Mouse (Mus musculus): ENCODE data around the gene Gprc5b.

DNA sequence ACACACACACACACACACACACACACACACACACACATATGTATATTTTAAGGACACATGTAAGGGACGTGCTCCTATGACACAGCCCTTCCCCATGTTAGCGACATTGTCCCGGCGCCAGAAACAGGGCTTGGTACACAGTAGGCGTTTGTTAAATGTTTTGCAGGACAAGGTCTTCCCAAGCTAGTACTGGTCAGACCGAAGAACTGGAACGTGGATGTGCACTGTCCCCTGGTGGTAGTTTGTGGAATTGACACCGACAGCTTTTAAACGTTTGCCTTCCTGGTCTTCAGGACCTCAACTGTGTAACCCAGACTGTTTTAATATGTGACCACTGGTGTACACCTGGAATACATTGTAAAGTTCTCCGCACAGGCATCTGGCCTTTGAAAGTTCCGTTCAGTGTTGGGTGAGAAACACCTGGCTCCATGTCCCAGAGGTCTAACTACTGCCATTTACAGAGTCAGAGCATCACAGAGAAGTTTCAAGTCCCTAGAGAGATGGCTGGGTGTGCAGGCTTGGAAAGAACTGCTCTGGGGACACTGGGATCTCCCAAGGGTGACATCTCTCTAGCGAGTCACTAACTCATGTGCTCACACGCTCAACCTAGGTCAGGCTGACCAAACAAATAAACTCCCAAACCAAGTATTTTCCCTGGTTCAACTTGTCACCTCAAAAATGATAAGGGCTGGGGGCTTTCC, 1.3 kb upstream of the Gprc5b start:
- TF ChIP-seq POLR2A (IDR thresholded peaks at IDR 0.05; ENCODE audit: extremely low read depth, insufficient read depth, low read length) (no peak), CTCF (IDR thresholded peaks at IDR 0.05; ENCODE audit: low read depth, low read length) (peak; percentile 88)

Measured in liver, adult 2 months (tissue).